Mouse (Mus musculus): ENCODE results near the gene Mkks. TPM values are rescaled to one million over a fixed set of nuclear protein-coding genes. Genes with fewer than 3 reads are reported as not detected.

Mkks gene
- polyA plus RNA-seq, 1 experiment from 2014 or later: 11.9 TPM

DNA sequence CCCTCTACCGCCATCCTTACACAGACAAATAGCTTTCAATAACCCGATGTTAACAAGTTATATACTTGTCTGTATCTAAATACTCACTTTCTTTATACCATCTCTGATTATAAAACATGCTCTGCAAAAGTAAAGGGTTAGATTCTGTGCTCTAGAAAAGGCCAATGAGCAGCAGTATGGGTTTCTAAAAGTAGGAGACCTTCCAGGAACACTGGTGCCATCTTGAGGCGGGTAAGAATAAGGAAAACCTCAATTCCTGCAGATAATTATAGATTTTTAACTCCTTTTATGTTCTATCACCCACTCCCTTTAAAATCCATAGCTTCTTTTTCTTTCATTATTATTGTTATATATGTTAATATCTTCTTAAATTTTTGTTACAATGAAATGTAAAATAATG, 55.3 kb downstream of the Mkks start:
- Histone ChIP-seq H3K9me3 (ENCODE audit: low read depth, low read length) (no peaks in the 10 kb centered on the region), H3K4me2 (no peak overlapping the region), H3K27ac (ENCODE audit: low read depth) (no peak overlapping the region), H3K36me3 (ENCODE audit: insufficient read depth) (no peaks in the 10 kb centered on the region), H3K4me3 (ENCODE audit: low read depth, low read length) (no peak overlapping the region), H3K4me1 (ENCODE audit: insufficient read depth) (no peaks in the 10 kb centered on the region), H3K27me3 (ENCODE audit: insufficient read depth, low read length) (no peaks in the 10 kb centered on the region), H3K9ac (no peak overlapping the region)
- DNase-seq (peak; percentile 36), ATAC-seq (ENCODE audit: insufficient read depth) (no peak)
- 65% methylated on average over 3 of the region's 3 CpGs for WGBS
- peak; percentile 23; the same call in 1 of the 2 replicates for TF ChIP-seq CTCF (IDR thresholded peaks at IDR 0.05; ENCODE audit: low read depth)

DNA sequence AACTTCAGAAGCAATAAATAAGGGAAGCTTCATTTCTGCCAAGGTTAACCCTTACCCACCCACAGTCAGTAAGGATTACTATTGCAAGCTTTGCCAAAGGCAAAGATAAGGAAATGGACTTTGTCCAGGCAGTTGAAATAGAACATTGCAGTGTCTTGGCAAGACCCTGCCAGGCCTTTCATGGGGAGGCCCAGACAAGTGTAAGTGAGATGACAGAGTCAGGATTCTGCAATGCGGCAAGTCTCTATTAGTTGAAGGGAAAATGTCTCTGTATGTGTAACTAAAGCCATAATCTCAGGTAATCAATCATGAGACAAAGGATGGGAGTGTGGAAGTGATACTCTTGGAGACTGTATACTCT, 56.5 kb downstream of the Mkks start:
- ATAC-seq (ENCODE audit: insufficient read depth): peak; percentile 75
- Histone ChIP-seq H3K36me3 (ENCODE audit: insufficient read depth) (no peaks in the 10 kb centered on the region), H3K4me1 (ENCODE audit: insufficient read depth) (no peaks in the 10 kb centered on the region), H3K4me3 (ENCODE audit: low read depth, low read length) (no peak overlapping the region), H3K4me2 (no peak overlapping the region), H3K9me3 (ENCODE audit: low read depth, low read length) (no peaks in the 10 kb centered on the region), H3K9ac (no peak overlapping the region), H3K27ac (ENCODE audit: low read depth) (no peak overlapping the region), H3K27me3 (ENCODE audit: insufficient read depth, low read length) (no peaks in the 10 kb centered on the region)
- DNase-seq: peak; percentile 59
- TF ChIP-seq CTCF (IDR thresholded peaks at IDR 0.05; ENCODE audit: low read depth): no peak
- WGBS: 53% methylated on average over 1 of the region's 1 CpGs

DNA sequence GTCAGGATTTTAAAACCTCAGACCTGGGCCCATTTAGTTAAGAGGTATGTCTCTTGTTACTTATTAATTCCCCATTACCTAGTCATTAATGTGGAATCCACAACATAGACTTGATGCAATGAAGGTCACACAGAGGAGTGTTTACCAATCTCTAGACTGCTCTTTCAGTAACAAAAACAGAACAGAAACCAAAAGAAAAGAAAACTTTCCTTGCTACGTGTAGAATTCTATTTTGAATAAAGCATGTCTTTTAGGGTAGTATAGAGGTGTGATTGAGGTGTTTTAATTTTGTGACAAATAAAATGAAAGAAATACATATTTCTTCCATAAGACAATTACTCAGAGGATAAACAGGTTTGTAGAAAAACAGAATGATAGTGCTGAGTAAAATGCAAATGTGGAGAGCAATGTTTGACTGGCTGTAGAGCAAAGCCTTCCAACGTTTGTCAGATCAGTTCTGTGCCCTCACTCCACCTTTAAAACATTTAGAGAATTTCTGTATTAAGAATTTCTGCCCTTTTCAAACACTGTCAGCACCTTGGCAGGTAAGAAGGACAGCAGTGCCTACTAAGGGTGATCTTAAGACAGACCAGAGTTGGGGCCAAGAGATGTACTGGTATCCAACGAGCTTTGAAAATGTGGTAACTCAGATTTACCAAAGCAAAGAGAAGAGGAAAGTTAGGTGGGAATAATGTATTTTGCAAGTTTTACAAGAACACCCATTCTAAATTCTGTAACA, 57.0 kb downstream of the Mkks start:
- TF ChIP-seq CTCF (IDR thresholded peaks at IDR 0.05; ENCODE audit: low read depth): no peak
- 56% methylated on average over 3 of the region's 3 CpGs for WGBS

DNA sequence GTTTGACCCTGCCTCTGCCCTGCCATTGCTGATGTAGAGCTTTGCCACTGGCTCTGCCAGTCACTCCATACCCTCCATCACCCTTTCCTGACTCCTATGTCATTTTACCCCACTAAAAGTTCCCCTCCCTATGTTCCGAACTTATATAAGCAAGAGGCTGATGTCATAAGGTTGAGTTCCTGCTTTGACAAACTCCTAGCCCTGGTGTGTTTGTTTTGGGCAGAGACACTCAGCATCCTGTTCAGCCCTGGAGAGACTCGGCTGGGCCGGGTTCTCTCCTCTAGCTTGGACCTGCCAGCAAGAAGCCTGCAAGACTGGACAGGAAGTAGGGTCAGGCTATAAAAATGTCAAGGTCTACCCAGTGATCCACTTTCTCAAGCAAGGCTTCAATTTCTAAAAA, 58.3 kb downstream of the Mkks start:
- DNase-seq (peak; percentile 13), ATAC-seq (ENCODE audit: insufficient read depth) (0 out of 2 replicates have a peak, but pooled peaks have one; percentile 54)
- 33% methylated on average over 3 of the region's 3 CpGs for WGBS

More for the DNA sequence above, 57.0 kb downstream of the Mkks start:
- H3K27me3 ChIP-seq (ENCODE audit: insufficient read depth, low read length): no peaks in the 10 kb centered on the region
- DNase-seq (no peak), ATAC-seq (ENCODE audit: insufficient read depth) (no peak)
- H3K4me2 ChIP-seq: no peak overlapping the region
- no peaks in the 10 kb centered on the region for H3K4me1 ChIP-seq (ENCODE audit: insufficient read depth)
- no peak overlapping the region for H3K9ac ChIP-seq
- H3K27ac ChIP-seq (ENCODE audit: low read depth): no peak overlapping the region
- H3K4me3 ChIP-seq (ENCODE audit: low read depth, low read length): no peak overlapping the region
- no peaks in the 10 kb centered on the region for H3K36me3 ChIP-seq (ENCODE audit: insufficient read depth)
- no peaks in the 10 kb centered on the region for H3K9me3 ChIP-seq (ENCODE audit: low read depth, low read length)

DNA sequence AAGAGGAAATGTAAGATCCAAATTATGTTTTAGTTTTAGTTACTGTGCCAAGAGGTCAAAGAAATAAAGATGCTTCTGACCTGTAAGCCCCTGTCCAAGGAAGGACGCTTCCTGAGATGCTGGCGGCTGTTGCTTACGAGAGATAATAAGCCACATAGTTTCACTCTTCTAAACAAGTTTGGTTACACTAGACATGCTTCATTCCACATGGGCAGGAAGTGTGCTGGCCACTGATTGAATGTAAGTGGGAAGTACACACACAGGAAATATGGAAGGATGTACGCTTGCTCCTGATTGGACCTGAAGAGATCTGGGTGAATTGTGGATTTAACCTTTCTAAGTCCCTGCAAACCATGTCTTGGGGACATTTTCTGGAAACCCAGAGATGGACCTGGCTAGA, 63.6 kb downstream of the Mkks start:
- H3K4me3 ChIP-seq (ENCODE audit: low read depth, low read length): no peak overlapping the region
- DNase-seq: peak; percentile 32
- no peaks in the 10 kb centered on the region for H3K4me1 ChIP-seq (ENCODE audit: insufficient read depth)
- no peak overlapping the region for H3K27ac ChIP-seq (ENCODE audit: low read depth)
- no peak overlapping the region for H3K9ac ChIP-seq
- no peak for TF ChIP-seq CTCF (IDR thresholded peaks at IDR 0.05; ENCODE audit: low read depth)
- no peak overlapping the region for H3K4me2 ChIP-seq
- H3K9me3 ChIP-seq (ENCODE audit: low read depth, low read length): no peaks in the 10 kb centered on the region
- 49% methylated on average over 4 of the region's 4 CpGs for WGBS
- ATAC-seq (ENCODE audit: insufficient read depth): peak; percentile 54; the same call in 1 of the 2 replicates
- no peaks in the 10 kb centered on the region for H3K36me3 ChIP-seq (ENCODE audit: insufficient read depth)
- H3K27me3 ChIP-seq (ENCODE audit: insufficient read depth, low read length): no peaks in the 10 kb centered on the region

More for the DNA sequence above, 58.3 kb downstream of the Mkks start:
- Histone ChIP-seq H3K27ac (ENCODE audit: low read depth) (no peak overlapping the region), H3K9me3 (ENCODE audit: low read depth, low read length) (no peaks in the 10 kb centered on the region), H3K4me3 (ENCODE audit: low read depth, low read length) (no peak overlapping the region), H3K9ac (no peak overlapping the region), H3K4me2 (no peak overlapping the region), H3K36me3 (ENCODE audit: insufficient read depth) (no peaks in the 10 kb centered on the region), H3K27me3 (ENCODE audit: insufficient read depth, low read length) (no peaks in the 10 kb centered on the region), H3K4me1 (ENCODE audit: insufficient read depth) (no peaks in the 10 kb centered on the region)
- no peak for TF ChIP-seq CTCF (IDR thresholded peaks at IDR 0.05; ENCODE audit: low read depth)

Other genes starting within 250 kb of the Mkks start
- 1.2 and 1.6 TPM in 2 replicates for gene Snap25, start 177.9 kb downstream of the Mkks start, polyA plus RNA-seq (2014; fragmentation: Nextera tagmentation; extraction: Ambion mirVana)
- 29.3 and 36.8 TPM in 2 replicates for gene AL731706.2, start 5.7 kb downstream of the Mkks start, polyA plus RNA-seq (2014; fragmentation: Nextera tagmentation; extraction: Ambion mirVana)
- gene Slx4ip, start 171 bp downstream of the Mkks start, polyA plus RNA-seq (2014; fragmentation: Nextera tagmentation; extraction: Ambion mirVana): 5.5 and 6.3 TPM in 2 replicates
- gene AL731706.1, start within 50 bp of the Mkks start, polyA plus RNA-seq (2014; fragmentation: Nextera tagmentation; extraction: Ambion mirVana): 29.5 and 30.8 TPM in 2 replicates
- gene Jag1, start 225.3 kb upstream of the Mkks start, polyA plus RNA-seq (2014; fragmentation: Nextera tagmentation; extraction: Ambion mirVana): 13.6 and 15.3 TPM in 2 replicates